Mouse (Mus musculus): Measurements from ENCODE around the gene Bpifc.

Bpifc gene

DNA sequence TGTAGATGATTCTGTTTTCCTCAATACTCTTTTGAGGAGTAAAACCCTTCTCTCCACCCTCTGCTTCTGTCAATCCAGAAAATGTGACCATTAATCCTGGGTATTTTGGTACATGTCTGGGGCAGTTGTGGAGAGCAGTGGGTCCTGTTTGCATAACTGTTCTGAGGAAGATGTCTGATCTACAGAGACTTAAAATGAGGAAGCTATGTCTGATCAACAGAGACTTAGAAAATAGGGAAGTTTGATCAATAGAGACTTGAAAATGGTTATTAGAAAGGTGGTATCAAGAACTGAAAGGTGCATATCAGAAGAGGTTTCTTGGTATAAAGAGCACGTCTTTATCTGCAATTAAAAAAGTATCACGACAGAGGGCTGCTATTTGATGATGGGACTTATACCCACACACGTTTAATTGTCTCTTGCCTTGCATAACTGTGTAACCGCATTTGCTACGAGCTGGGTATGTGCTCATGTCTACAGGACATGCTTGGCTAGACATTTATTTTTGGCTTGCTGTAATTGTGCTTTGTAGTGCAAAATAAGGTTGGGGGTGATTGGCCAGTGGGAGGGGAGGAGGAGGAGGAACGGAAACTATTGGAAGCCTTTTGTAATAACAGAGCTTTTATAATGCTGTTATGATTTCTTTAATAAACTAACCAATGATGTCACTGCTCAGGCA is 59.8 kb downstream of the Bpifc start:
- no peak for DNase-seq

GRCm38 (mm10) chr10:85948483-85949196 is 63.1 kb downstream of the Bpifc start:
- DNase-seq = no peak

GRCm38 (mm10) chr10:85936280-85936965 is 75.3 kb downstream of the Bpifc start:
- no peak for DNase-seq

GRCm38 (mm10) chr10:85929962-85930361 is 81.7 kb downstream of the Bpifc start:
- DNase-seq = no peak

DNA sequence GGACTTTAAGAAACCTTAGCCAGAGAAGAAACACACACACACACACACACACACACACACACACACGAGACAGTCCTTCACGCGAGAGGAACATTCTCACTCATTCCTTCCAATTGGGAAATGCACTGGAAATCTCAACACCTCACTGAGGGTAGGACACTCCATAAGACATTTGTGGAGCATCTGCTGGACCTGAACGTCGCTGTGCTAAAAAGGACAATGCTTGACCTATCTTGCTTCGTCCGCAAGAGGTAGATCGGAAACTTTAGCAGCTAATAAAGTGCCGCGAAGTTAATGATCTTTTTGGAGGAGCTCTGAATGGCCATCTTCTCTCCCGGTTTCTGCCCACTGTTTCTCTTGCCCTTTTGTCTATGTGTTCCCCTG is 82.5 kb downstream of the Bpifc start:
- no peak for DNase-seq

DNA sequence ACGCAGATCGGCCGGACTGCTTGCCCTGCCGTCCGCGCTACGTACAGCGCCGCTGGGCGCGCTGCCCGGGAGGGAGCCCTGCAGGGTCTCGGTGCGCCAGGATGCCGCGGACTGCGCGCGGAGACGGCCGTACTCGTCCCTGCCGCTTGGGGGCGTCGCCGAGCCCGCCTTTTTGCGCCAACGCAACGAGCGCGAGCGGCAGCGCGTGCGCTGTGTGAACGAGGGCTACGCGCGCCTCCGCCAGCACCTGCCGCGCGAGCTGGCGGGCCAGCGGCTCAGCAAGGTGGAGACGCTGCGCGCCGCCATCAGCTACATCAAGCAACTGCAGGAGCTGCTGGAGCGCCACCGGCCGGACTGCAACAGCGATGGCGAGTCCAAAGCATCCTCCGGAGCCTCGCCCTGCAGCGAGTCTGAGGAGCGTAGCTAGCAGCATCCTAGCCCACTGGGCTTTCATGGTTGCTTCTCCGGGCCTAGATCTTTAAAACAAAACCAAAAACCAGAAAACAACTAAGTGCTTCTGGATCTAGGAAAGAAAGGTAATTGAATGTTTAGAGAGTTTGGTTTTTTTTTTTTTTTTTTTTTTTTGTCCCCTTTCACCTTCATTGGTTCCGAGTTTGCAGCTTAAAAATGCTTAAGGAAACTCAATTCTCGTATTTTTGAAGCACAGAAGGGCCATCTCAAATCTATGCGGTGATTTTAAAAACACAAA is 83.0 kb downstream of the Bpifc start:
- peak; percentile 86 for DNase-seq

- no peak for DNase-seq
These were observed 83.8 kb downstream of the Bpifc start, which contains the start of gene Ascl4 for GRCm38 (mm10) chr10:85927676-85928445. Ascl4 (plus strand) TSS chr10:85927681.

GRCm38 (mm10) chr10:85916498-85917309 is 95.0 kb downstream of the Bpifc start, which contains the start of gene Prdm4:
Prdm4 (minus strand) TSS chr10:85917142.
- DNase-seq = peak; percentile 94

All from cerebellum, adult 11 months (tissue).